Mouse (Mus musculus): ENCODE data around the gene Runx1. TPM values are rescaled to one million over a fixed set of nuclear protein-coding genes. Genes with fewer than 3 reads are reported as not detected.
A peak's percentile ranks its signal among the peaks of the same experiment; 100 is the strongest.

Gene Runx1
- total and polyA plus RNA-seq, 3 experiments, result 3.1 to 10.9 (median 4.7) TPM

GRCm38 (mm10) chr16:92641053-92641452, 184.9 kb downstream of the Runx1 start:
- no peak overlapping the region for H3K4me3 ChIP-seq (replicated peaks in 1 of 3; ENCODE audit: low read depth in 2 of 3, low read length in 2 of 3, poor library complexity in 1 of 3)
- no peak overlapping the region for H3K9ac ChIP-seq (ENCODE audit: insufficient read depth, low read depth)
- H3K4me1 ChIP-seq (ENCODE audit: control insufficient read depth in 1 of 2, insufficient read depth in 2 of 2), result peaks cover 7 to 49% of the 10 kb centered on the region in 2 experiments
- H3K36me3 ChIP-seq (replicated peaks in 1 of 2; ENCODE audit: control insufficient read depth in 1 of 2, insufficient read depth in 1 of 2, low read length in 1 of 2), result peaks cover 0 to 83% of the 10 kb centered on the region in 2 experiments
- TF ChIP-seq JUND (conservative IDR thresholded peaks at IDR 0.05; ENCODE audit: low read depth, low read length), result no peak
- H3K27ac ChIP-seq (ENCODE audit: insufficient read depth, low read depth), result no peak overlapping the region
- dilution Hi-C loops (cut with MboI; ENCODE audit: extremely low pct_ligation_motif_present, extremely low pct_unique_long_range_greater_than_20kb, low sequenced_read_pairs), result no loop called here
- no peak for DNase-seq (ENCODE audit: extremely low read depth)
- H3K9me3 ChIP-seq (replicated peaks; ENCODE audit: low read length), result no peaks in the 10 kb centered on the region
- no peaks in the 10 kb centered on the region for H3K79me2 ChIP-seq (replicated peaks; ENCODE audit: control insufficient read depth, extremely low read depth, insufficient read depth, poor library complexity, severe bottlenecking)
- in situ Hi-C loops (cut with MboI; ENCODE audit: low pct_ligation_motif_present, low pct_unique_long_range_greater_than_20kb, low sequenced_read_pairs), result no loop called here
- H3K4me2 ChIP-seq (ENCODE audit: insufficient read depth, low read depth, poor library complexity, severe bottlenecking), result no peak overlapping the region
- no peaks in the 10 kb centered on the region for H3K27me3 ChIP-seq (replicated peaks)

DNA sequence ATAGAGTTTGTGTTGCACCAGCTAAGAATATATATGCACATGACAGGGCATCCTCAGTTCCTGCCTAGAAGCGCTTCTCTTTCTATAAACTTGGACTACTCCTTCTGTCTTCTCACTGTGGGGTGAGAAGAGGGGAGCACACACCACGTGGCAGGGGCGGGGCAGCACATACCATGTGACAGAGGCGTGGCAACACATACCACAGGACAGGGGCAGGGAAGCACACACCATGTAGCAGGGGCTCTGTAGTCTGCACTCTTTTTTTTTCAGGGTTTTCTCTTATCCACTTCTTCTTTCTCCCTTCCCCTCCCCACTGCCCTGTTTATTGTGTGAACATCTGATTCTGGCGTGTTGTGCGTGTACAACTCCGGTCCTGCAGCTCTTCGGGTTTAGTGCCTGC, 186.9 kb downstream of the Runx1 start:
- Histone ChIP-seq H3K79me2 (replicated peaks; ENCODE audit: control insufficient read depth, extremely low read depth, insufficient read depth, poor library complexity, severe bottlenecking) (no peaks in the 10 kb centered on the region), H3K9me3 (replicated peaks; ENCODE audit: low read length) (no peaks in the 10 kb centered on the region), H3K4me3 (replicated peaks in 1 of 3; ENCODE audit: low read depth in 2 of 3, low read length in 2 of 3, poor library complexity in 1 of 3) (no peak overlapping the region), H3K36me3 (replicated peaks in 1 of 2; ENCODE audit: control insufficient read depth in 1 of 2, insufficient read depth in 1 of 2, low read length in 1 of 2) (peaks cover 0 to 92% of the 10 kb centered on the region in 2 experiments), H3K4me2 (ENCODE audit: insufficient read depth, low read depth, poor library complexity, severe bottlenecking) (no peak overlapping the region), H3K4me1 (ENCODE audit: control insufficient read depth in 1 of 2, insufficient read depth in 2 of 2) (peaks cover 0 to 31% of the 10 kb centered on the region in 2 experiments; a peak in 2 of 4 replicates), H3K27ac (ENCODE audit: insufficient read depth, low read depth) (no peak overlapping the region), H3K27me3 (replicated peaks) (no peaks in the 10 kb centered on the region), H3K9ac (ENCODE audit: insufficient read depth, low read depth) (no peak overlapping the region)
- in situ Hi-C loops (cut with MboI; ENCODE audit: low pct_ligation_motif_present, low pct_unique_long_range_greater_than_20kb, low sequenced_read_pairs), result no loop called here
- DNase-seq (ENCODE audit: extremely low read depth), result no peak
- TF ChIP-seq E2F4 (IDR thresholded peaks at IDR 0.05; ENCODE audit: insufficient replicate concordance, low read depth, low read length), result no peak
- TF ChIP-seq CHD2 (IDR thresholded peaks at IDR 0.05; ENCODE audit: low read length), result no peak
- TF ChIP-seq MAZ (IDR thresholded peaks at IDR 0.05; ENCODE audit: low read depth, low read length), result no peak
- TF ChIP-seq NELFE (IDR thresholded peaks at IDR 0.05; ENCODE audit: low read depth, low read length), result no peak
- peak; percentile 32; the same call in 1 of the 2 replicates for TF ChIP-seq USF1 (IDR thresholded peaks at IDR 0.05; ENCODE audit: low read depth, low read length)
- TF ChIP-seq HCFC1 (IDR thresholded peaks at IDR 0.05; ENCODE audit: low read depth, low read length), result no peak
- no peak for TF ChIP-seq NRF1 (IDR thresholded peaks at IDR 0.05; ENCODE audit: low read depth, low read length)
- TF ChIP-seq POLR2AphosphoS2 (IDR thresholded peaks at IDR 0.05; ENCODE audit: low read depth, low read length), result no peak
- TF ChIP-seq MYC (IDR thresholded peaks at IDR 0.05; ENCODE audit: low read depth, low read length), result no peak
- no peak for TF ChIP-seq TBP (conservative IDR thresholded peaks at IDR 0.05; ENCODE audit: low read depth, low read length)
- TF ChIP-seq RAD21 (IDR thresholded peaks at IDR 0.05; ENCODE audit: low read depth, low read length), result no peak
- 0 out of 2 replicates have a peak, but pooled peaks have one; percentile 9 for TF ChIP-seq USF2 (conservative IDR thresholded peaks at IDR 0.05; ENCODE audit: low read depth, low read length)
- 0 out of 2 replicates have a peak, but pooled peaks have one; percentile 21 for TF ChIP-seq SIN3A (IDR thresholded peaks at IDR 0.05; ENCODE audit: low read length)
- dilution Hi-C loops (cut with MboI; ENCODE audit: extremely low pct_ligation_motif_present, extremely low pct_unique_long_range_greater_than_20kb, low sequenced_read_pairs), result no loop called here

DNA sequence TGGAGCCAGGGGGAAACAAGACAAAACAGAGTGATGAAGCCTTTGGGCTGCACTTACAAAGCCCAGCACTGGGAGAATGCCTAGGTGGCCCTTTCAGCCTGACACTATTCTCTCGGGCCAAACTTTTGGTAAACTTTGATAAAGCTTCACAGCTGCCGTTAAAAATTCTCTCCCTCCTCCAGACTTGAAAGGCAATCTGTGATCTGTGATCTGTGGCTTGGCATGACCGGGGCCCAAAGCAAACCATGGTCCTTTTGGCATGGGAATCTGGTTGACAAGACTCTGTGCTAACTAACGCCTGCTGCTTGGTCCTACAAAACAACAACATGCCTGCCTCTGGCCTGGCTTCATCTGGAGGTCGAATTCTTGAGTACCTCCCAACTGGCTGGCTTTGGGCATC, 188.9 kb downstream of the Runx1 start:
- H3K27me3 ChIP-seq (replicated peaks), result no peaks in the 10 kb centered on the region
- dilution Hi-C loops (cut with MboI; ENCODE audit: extremely low pct_ligation_motif_present, extremely low pct_unique_long_range_greater_than_20kb, low sequenced_read_pairs), result no loop called here

More for the DNA sequence above, 188.9 kb downstream of the Runx1 start:
- Histone ChIP-seq H3K9ac (ENCODE audit: insufficient read depth, low read depth) (no peak overlapping the region), H3K27ac (ENCODE audit: insufficient read depth, low read depth) (no peak overlapping the region), H3K4me3 (replicated peaks in 1 of 3; ENCODE audit: low read depth in 2 of 3, low read length in 2 of 3, poor library complexity in 1 of 3) (no peak overlapping the region), H3K36me3 (replicated peaks in 1 of 2; ENCODE audit: control insufficient read depth in 1 of 2, insufficient read depth in 1 of 2, low read length in 1 of 2) (peaks cover 0 to 85% of the 10 kb centered on the region in 2 experiments), H3K9me3 (replicated peaks; ENCODE audit: low read length) (no peaks in the 10 kb centered on the region), H3K4me2 (ENCODE audit: insufficient read depth, low read depth, poor library complexity, severe bottlenecking) (no peak overlapping the region), H3K79me2 (replicated peaks; ENCODE audit: control insufficient read depth, extremely low read depth, insufficient read depth, poor library complexity, severe bottlenecking) (no peaks in the 10 kb centered on the region), H3K4me1 (ENCODE audit: control insufficient read depth in 1 of 2, insufficient read depth in 2 of 2) (peaks cover 7 to 43% of the 10 kb centered on the region in 2 experiments)
- TF ChIP-seq MAZ (IDR thresholded peaks at IDR 0.05; ENCODE audit: low read depth, low read length) (no peak), TCF12 (IDR thresholded peaks at IDR 0.05; ENCODE audit: low read depth, low read length) (no peak), HCFC1 (IDR thresholded peaks at IDR 0.05; ENCODE audit: low read depth, low read length) (no peak), ZKSCAN1 (IDR thresholded peaks at IDR 0.05; ENCODE audit: borderline replicate concordance, low read depth, low read length) (no peak), CHD2 (IDR thresholded peaks at IDR 0.05; ENCODE audit: low read length) (no peak), E2F4 (IDR thresholded peaks at IDR 0.05; ENCODE audit: insufficient replicate concordance, low read depth, low read length) (no peak), BHLHE40 (IDR thresholded peaks at IDR 0.05; ENCODE audit: low read depth, low read length) (no peak), CHD1 (IDR thresholded peaks at IDR 0.05; ENCODE audit: low read depth, low read length) (no peak), MAFK (IDR thresholded peaks at IDR 0.05; ENCODE audit: insufficient replicate concordance, low read length) (no peak), NELFE (IDR thresholded peaks at IDR 0.05; ENCODE audit: low read depth, low read length) (no peak), IRF4 (IDR thresholded peaks at IDR 0.05; ENCODE audit: low read depth, low read length) (no peak), USF1 (IDR thresholded peaks at IDR 0.05; ENCODE audit: low read depth, low read length) (no peak), POLR2AphosphoS2 (IDR thresholded peaks at IDR 0.05; ENCODE audit: low read depth, low read length) (no peak), MXI1 (IDR thresholded peaks at IDR 0.05; ENCODE audit: low read depth, low read length) (no peak), GABPA (IDR thresholded peaks at IDR 0.05; ENCODE audit: insufficient replicate concordance, low read depth, low read length) (no peak), UBTF (IDR thresholded peaks at IDR 0.05; ENCODE audit: low read depth, low read length) (no peak)
- no peak for DNase-seq (ENCODE audit: extremely low read depth)
- in situ Hi-C loops (cut with MboI; ENCODE audit: low pct_ligation_motif_present, low pct_unique_long_range_greater_than_20kb, low sequenced_read_pairs), result no loop called here
